Mouse (Mus musculus): ENCODE results near the gene Ros1.

GRCm38 (mm10) chr10:52043086-52043485 is 152.0 kb downstream of the Ros1 start:
- no peak for TF ChIP-seq CTCF (IDR thresholded peaks at IDR 0.05; ENCODE audit: low read depth, low read length)
- TF ChIP-seq POLR2A (IDR thresholded peaks at IDR 0.05; ENCODE audit: extremely low read depth, insufficient read depth, low read length), result no peak
